Mouse (Mus musculus) spleen, adult 2 months (tissue): ENCODE results near the gene Gm5414.

ENCODE experiments used
- CTCF ChIP-seq: fragments of 200-500 bp; IDR thresholded peaks from 2 replicates; pipeline ENCODE4 v1.5.1; 2011; ENCODE audit warnings: mild to moderate bottlenecking, inconsistent platforms; ENCODE audit not compliant: insufficient read depth, insufficient read length, insufficient replicate concordance; ENCODE audit errors: extremely low read depth
- POLR2A ChIP-seq: fragments of 200-500 bp; IDR thresholded peaks from 2 replicates; pipeline ENCODE4 v1.6.1; 2011; ENCODE audit warnings: low read depth, low read length, inconsistent platforms

- TF ChIP-seq CTCF, result no peak
- no peak for TF ChIP-seq POLR2A
These were observed 28.9 kb downstream of the Gm5414 start for GRCm38 (mm10) chr15:101599123-101599522.
